Mouse (Mus musculus) frontal cortex, postnatal 10 days (tissue): ENCODE measurements around the gene Erbb3.

Source experiments
- DNase-seq, 2 experiments: peaks; one replicate each; pipeline ENCODE4 v3.0.0; 2022; ENCODE audit warnings: low spot score in 2 of 2, mixed read lengths in 1 of 2

Gene Erbb3

DNA sequence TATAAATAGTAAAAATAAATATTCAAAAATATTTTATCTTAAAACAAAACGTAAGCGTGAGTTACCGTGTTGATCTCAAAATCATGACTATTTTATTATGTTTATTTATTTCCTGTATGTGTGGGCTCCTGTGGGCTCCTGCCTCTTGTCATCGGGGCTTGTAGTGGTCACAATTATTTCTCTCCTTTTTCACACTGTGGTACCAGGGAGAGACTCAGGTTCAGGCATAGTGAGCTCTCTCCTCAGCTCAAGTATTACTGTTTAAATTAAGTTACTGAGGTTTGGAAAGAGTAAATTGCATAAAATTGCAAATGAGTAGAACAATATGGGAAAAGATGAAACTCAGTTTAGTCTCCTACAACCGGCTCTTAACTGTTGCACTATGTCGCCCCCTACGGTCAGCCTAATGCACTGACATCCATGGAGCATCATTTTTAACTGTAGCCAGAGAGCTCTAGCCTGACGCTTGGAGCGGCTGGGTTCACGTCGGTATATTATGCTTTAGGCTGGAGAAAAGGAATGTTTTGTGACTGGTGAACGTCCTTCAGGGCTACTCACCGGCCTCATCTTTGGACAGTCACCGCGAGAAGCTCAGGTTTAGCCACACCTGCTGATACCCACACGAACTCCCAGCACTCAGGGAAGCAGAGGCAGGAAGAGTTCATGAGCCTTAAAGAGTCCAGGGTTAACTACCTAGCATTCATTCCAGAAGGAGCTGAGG lies 23.1 kb upstream of the Erbb3 start:
- DNase-seq: peak in 1 of 2 experiments; percentile 73

DNA sequence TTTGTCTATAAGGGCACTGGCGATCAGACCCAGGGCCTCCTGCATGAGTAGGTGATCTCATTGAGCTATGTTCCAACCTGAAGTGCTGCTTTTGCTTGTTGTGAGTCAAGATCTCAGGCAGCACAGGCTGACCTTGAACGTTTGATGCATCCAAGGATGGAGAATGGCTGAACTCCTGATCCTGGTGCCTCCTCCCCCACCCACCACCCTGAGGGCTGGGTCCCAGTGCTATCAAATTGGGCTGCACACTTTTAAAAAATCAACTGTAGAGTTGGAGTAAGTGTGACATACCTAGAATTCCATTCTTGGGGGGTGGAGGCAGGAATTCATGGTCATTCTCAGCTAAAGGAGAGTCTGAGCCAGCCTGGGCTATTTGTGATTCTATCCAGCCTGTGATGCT lies 17.0 kb upstream of the Erbb3 start:
- no peak for DNase-seq

DNA sequence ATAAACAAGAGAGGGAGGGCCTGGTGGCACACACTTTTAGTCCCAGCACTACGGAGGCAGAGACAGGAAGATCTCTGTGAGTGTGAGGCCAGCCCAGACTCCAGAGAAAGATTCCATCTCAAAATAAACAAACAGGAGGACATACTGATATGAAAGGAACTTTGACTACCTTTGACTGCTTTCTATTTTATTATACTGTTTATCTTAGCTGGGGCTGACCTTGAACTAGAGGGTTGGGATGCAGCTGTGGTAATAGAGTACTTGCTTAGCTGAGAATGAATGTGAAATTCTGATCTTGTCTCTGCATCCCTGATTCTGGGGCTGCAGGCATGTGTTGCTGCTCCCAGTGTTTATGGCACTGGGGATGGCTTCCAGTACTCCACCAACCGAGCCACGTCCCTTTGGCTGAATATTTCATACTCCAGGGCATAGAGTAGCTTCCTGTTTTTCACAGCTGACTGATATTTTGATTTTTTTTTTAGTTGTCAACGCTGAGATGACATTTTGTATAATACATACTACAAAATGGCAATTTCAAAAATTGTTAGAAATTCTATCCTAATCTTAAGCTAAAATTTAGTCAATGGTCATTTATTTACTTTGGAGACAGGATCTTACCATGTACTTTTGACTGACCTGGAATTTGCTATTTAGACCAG lies 13.1 kb upstream of the Erbb3 start:
- no peak for DNase-seq

DNA sequence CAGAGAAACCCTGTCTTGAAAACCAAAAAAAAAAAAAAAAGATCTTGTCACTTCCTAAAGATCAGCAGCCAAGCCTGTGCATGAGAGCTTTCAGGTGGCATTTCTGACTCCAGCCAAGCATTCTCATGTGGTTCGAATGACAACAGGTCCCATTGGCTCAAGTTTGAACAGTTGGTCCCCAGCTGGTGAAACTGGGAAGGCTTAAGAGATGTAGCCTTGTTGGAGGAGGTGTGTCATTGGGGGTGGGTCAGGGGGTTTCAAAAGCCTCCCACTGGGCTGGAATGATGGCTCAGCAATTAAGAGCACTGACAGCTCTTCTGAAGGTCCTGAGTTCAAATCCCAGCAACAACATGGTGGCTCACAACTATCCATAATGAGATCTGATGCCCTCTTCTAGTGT lies 12.0 kb upstream of the Erbb3 start:
- no peak for DNase-seq

DNA sequence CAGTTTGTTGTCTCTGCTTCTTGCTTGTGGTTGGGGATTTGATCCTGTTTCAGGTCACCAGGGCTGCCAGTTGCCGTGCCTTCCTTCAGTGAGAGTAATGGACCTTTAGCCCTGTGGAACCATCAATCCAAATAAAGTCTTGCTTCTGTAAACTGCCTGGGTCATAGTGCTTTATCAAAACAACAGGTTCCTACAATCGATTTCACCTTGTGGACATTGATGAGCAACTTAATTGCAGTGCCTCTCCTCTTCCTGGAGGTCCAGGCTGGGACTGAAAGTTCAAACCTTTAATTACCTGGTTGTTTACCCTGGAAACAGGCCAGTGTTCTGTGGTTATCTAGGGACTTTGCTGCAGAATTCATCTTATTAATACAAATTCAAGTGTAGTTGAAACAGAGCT lies 9.0 kb upstream of the Erbb3 start:
- DNase-seq: no peak

DNA sequence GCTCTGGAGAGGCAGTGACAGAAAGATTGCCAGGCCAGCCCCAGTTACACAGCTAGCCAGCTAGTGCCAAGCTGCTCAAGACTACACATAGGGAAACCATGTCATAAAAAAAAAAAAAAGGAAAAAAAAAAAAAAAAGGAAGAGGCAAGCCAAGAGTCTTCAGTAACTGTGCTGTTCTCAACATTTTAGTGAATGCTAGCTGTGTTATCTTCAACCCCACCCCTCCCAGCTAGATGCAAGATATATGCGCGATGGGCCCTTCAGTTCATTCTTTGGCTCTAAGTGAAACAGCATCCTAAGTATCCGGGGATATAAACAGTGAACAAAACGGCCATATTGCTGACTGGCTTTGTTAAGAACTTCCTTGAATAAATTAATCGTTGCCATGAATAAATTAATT lies 3.3 kb upstream of the Erbb3 start:
- DNase-seq: no peak

DNA sequence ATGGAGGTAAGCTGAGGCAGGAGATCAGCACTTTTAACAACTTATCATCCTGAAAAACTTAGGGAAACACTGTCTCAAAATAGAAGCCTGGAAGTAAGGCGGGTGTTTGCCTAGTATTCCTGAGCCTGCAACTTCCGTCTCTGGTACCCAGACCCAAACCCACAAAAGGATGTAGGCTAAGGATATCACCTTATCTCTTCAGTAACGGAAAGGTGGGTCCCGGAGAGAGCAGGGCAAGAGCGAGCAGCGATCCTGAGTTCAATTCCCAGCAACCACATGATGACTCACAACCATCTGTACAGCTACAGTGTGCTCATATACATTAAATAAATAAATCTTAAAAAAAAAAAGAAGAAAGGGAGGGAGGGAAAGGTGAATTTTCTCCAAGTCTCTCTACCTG lies 2.0 kb upstream of the Erbb3 start:
- no peak for DNase-seq

DNA sequence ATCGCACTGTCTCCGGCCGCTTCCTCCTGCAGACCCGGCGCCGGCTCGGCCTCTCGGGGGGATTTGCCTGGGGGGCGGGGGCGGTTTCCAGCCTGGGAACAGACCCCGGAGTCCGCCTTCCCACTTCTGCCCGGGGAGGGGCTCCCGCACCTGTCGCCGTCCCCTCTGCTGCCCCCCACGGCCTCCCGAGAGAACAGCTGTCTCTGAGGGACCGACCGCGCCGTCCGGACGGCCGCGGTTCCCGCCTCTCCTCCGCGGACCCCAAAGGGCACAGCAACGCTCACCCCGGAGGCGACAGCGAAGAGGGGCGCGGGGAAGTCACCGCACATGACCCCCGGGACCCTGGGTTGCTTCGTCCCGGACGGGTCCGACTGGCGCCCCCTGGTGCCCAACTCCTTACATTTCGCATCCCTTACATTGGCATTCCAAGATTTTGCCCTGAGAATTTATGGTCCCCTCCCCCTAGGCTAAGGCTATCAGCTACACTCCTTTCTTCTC lies 790 bp upstream of the Erbb3 start:
- DNase-seq: peak in 1 of 2 experiments; percentile 49

DNA sequence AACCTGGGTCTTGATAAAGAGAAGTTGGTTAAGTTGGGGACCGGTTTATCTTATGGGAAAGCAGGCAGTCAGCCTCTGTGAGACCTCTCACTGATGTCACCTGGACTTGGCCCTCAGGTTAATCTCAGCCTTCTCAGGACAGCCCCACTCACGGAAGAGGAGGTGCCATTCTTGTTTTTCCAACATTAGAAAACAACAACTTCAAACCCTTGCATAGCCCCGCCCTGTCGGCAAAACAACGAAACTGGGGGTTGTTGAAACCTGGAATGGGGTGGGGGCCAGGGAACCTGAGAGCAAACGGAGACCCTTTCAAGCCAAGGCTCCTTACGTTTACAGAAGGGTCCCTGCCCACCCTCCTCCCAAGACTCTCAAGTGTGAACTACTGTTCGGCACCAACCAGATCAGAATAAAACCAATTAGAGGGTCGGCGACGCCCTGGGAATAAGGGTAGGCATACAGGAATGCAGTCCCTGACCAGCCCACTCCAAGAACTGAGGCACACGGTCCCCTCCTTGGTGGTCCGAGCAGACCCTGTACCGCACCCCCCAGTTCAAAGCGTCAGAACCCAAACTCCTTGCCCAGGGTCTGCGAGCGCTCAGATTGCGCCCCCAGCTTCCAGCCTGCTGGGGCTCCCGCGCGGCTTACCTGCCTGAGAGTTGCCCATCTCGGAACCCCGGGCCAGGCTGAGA lies 533 bp downstream of the Erbb3 start:
- no peak for DNase-seq

DNA sequence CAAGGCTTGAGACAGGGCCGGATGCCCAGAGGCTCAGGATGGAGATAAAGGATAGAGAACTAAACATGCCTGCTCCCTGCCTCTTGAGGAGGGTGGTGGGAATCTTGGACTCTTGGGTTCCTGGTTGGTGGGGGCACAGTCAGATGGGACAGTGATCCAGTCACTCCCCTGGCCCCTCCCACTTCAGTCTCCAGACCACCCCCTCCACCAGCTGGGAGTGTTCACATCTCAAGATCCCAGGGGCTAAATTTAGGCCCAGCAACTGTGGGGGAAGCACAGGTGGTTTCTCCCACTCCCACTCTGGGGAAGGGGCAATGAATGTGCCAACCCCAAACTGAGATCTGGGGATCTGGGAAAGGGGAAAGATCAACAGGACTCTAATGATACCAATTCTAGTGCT lies 1.3 kb downstream of the Erbb3 start:
- no peak for DNase-seq

DNA sequence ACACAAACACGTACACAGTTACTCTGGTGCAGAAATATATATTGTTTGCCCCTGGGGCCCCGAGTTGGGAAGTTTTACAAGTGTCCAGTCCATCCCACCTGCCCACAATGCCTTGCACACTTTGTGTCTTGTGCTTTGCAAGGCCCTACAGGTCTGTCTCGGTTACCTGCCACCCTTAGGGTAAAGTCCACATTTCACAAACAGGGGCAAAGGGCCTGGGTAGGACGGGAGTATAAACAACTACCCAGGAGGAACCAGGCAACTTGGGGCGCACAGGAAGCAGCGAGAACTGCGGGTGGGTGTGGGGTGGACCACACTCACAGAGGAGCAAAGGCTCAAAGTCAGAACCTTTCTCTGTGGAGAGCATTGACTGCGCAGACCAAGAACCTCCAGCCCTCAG lies 1.8 kb downstream of the Erbb3 start:
- DNase-seq: no peak

DNA sequence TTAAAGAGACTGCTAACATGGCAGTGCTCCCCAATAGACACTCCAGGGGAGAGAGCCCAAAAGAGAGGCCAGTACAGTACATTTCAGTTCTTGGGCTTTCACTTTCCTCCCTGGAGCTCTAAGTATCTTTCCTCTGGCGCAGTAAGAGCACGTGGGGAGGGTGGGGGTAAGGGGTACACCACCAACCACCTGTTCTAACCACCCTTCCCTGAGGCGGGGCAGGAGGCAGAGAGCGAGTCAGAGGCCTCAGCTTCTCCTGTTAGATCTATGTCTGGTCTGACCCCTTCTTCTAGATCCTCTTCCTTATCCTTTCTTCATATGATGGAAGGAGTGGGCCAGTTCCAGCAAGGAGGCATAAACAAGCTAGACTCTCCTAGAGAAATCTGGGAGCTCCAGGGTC lies 2.3 kb downstream of the Erbb3 start:
- DNase-seq: no peak

DNA sequence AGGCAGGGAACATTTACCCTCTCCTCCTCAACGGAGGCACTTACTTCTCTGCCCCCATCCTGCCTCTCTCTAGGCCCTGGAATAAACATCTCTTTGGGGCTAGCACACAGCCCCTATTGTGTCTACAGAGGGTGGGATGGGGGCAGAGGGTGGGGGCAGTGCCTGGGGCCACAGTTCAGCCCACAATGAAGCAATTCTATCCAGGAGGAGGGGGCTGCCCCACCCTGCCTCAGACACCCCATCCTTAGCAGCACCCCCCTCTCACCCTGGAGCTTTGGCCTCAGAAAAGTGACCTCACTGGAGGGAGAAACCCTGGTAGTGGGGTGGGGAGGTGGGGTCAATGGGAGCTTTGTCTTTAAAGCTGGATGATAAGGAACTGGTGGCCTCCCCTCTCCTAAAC lies 2.9 kb downstream of the Erbb3 start:
- DNase-seq: no peak

DNA sequence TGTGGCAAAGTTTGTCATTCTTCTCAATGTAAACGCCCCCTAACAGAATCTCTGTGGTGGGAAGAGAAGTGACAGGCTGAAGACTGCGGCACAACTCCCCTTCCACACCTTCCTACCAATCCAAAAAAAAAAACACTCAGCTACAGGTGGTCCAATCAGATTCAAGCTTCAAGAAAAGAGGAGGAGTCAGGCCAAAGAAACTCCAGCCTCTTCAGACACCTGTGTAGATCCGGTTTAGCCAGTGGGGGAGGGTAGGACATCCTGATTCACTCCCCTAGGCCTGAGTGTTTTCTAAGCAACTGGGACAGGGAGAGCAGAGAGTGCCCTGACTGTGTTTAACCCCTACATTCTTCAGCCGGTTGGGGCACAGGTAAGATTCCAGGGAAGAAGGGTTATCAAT lies 5.1 kb downstream of the Erbb3 start:
- no peak for DNase-seq

DNA sequence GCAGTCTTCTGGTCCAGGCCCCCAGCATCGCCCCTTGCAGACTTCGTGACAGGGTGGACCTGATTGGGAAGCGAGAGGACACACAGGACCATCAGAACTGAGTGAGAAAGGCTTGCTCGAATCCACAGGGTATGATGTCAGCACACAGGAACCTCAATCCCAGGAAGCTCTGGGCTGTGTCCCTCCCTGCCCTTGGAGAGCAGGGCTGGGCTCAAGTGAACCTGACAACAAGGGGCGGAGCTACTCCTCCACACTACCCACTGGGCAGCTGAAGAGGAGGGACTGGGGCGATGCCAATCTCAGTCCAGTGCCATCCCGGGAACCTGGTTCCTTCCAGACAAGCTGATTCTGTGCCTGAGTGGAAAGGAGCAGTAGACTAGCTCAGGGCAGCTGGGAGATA lies 5.8 kb downstream of the Erbb3 start:
- DNase-seq: no peak

DNA sequence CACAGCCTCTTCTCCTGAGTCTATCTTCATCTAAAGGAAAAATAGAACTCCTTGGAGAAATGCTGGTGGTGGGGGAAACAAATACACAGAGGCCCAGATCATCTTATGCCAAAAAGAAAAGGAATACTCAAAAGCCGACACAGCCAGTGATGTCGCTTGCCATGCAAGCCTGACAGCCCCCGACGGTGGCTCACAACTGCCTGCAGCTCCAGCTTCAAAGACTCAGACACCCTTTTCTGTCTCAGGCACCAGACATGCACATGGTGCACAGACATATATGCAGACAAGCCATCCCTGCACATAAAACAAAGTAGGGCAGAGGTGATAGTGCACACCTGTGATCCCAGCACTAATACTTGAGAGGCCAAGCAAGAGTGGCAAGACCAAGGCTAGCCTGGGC lies 9.7 kb downstream of the Erbb3 start:
- DNase-seq: no peak

DNA sequence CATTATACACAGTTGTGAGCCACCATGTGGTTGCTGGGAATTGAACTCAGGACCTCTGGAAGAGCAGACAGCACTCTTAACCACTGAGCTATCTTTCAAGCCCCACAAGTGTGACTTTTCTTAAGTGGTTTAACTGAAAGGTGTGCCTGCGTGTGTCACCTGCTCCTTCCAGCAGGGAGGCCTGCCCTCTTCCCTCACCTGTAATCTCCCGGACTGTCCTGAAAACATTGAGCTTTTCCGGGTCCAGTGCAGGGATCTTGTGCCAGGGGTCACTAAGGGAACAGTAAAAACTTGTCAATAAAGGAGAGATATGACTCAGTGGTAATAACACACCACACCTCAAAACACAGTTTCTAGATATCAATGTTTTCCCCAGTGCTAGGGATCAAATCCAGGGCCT lies 10.2 kb downstream of the Erbb3 start:
- no peak for DNase-seq

DNA sequence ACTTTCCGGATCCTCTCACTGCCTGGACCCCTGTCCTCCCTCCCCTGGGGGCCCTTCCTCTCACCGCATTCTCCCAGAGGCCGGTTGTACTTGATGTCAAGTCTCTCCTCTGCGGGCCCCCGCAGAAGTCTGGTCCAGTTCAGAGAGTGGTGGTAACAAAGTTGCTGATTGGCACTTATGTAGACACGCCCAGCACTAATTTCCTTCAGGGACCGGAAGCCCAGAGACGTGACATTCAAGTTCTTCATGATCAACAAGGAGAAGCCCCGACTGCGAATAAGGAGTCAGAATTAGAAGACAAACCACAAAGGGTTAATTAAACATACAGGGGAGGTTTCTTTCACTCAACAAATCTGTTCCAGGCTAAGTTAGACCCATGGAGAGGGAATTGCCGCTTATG lies 11.1 kb downstream of the Erbb3 start:
- no peak for DNase-seq

DNA sequence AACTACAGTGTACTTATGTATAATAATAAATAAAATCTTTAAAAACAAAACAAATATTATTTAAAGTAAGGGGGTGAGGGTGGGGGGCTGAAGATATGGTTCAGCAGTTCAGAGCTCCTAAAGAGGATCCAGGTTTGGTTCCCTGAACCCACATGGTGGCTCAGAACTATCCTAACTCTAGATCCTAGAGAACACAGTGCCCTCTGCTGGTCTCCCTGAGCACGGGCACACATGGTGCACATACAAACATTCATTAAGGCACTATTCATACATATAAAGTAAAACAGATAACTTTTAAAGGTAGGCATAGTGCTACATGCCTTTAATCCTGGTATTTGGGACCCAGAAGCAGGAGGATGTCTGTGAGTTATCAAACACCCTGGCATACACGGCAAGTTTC lies 14.4 kb downstream of the Erbb3 start:
- DNase-seq: no peak

DNA sequence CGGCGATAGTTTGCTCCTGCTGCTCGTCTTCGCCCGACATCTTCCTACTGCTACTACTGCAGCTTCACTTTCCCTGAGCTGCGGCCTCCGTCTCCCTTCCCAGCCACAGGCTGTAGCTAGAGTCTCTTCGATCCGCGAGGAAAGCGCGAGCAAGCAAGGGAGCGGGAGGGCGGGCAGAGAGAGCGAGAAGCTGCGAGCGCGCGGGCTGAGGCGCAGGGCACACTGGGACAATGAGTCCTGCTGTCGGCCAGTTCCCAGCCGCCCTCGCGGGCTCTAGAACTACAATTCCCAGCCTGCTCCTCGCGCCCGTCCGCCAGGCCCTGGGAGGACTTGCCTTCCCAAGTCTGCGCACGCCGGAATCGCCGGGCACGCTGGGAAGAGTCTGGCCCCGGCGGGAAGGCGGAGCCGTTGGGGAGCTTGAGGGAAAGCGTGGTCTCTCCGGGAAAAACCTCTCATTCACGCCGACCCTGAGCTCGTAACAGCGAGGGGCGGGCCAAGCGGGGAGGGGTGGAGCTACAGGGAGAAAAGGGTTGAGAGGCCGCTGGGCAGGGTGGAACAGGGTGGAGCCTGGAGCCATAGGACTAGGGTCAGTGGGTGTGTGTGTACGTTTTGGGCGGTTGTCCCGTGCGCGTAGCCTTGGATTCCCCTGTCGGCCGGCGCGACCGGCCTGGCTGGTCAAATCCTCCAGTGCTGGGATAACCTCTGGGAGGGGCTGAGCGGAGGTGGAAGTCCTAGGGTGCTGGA lies 23.5 kb downstream of the Erbb3 start, which contains the start of gene Pa2g4:
Gene Pa2g4 (minus strand): TSS at position 200 of the 744 bp plus-strand sequence.
- peak; percentile 97 to 99 for DNase-seq

DNA sequence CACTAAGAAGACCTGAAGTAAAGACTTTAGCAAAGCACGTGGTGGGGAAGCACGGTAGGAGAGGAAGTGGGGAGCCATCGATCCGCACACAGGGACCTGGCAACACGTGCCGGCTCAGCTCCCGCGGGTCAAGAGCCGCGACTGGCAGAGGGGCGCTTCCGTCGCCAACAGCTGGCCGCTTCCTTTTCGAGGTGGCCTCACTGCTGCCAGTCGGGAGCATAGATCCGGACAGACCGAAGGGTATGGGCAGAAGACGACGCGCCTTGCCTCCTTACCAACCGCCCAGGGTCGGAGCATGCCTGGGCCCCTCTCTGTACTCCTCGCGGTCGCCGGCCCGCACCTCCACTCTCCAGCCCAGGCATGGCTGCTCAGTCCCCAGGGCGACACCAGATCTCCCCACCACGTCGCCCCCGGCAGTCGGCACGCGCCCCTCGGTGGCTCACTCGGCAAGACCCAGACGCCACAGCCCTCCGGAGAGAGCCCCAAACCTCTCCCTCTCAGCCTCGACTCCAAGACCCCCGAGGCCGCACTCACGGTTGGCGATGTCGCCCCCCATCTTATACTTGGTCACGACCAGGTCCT lies 24.2 kb downstream of the Erbb3 start:
- peak in 1 of 2 experiments; percentile 32 for DNase-seq

DNA sequence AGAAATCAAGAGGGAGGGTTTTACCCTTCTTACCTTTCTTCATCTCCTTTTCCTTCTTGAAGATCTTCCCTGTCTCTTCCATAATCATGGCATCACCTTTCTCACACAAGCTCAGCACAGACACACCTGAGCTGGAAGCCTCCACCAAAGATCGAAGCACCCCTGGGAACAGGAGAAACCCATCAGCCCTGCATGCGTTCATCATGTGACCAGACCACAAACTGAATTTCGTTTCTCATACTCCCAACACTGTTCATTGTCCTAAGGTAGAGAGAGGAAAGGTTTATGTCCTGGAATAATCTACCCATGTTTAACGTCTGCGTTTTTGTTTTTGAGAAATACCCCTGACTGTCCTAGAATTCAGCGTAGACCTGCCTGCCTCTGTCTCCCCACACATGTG lies 25.9 kb downstream of the Erbb3 start:
- no peak for DNase-seq
